Mouse (Mus musculus): ENCODE measurements around the gene Abcc4. TPM values are rescaled to one million over a fixed set of nuclear protein-coding genes. Genes with fewer than 3 reads are reported as not detected.

Abcc4 gene
- total and polyA plus RNA-seq, 2 experiments: 0.89 to 3.0 TPM

DNA sequence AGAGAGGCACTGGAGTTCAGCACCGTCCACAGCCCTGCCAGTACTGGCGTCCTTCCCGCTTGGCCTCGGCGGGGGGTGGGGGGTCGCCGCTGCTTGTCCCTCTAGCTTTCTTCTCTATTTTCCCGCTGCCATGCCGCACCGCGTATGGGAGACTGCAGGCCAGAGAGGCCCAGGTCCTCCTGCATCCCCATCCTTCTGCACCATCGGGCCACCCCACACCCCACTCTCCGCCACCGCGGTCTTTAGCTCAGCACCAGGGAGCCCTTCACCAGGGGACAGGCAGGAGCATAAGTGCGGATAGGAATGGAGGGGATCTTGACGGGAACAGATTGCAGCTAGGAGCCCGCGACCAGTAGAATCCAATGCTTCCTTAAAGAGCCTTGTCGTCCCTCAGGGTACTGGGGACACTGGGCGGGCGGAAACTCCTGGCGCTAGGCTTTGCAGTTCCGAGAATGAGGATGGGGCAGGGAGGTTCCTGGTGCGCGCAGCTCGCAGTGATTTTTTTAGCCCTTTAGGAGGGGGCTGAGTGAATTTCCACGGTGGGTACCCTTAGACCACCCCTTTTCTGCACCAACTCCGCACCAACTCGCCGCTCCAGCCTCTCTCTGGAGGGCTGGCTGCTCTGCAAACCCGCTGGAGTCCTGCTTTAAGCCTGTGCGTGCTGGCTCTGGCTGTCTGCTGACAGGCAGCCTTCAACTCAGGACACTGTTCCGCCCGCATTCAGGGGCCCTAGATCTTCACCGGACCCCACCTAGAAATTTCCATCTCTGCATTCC is 268.7 kb downstream of the Abcc4 start:
- TF ChIP-seq POLR2A (IDR thresholded peaks at IDR 0.05; ENCODE audit: extremely low read depth, insufficient read depth, low read length): no peak
- no peak for TF ChIP-seq CTCF (IDR thresholded peaks at IDR 0.05; ENCODE audit: low read depth, low read length)
- H3K9ac ChIP-seq (ENCODE audit: low read depth, low read length): no peak overlapping the region
- H3K4me3 ChIP-seq (ENCODE audit: insufficient read depth, low read depth, low read length): no peak overlapping the region

DNA sequence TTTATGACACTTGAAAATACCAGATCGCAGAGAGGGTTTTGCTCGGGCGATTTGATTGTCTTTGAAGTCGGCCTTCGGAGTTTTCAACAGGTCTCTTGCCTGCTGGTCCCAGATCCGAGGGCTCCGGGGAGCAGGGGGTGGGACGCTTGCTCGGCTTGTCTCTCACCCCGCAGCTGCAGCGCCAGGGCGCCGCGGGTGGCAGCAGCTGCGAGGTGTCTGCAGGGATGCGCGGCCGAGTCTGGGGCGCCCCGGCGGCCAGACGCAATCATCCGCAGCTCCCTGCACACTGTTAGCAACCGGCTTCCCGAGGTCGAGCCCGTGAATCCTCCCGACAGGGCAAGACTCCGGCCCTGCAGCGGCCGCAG is 269.2 kb downstream of the Abcc4 start:
- H3K27ac ChIP-seq (replicated peaks; ENCODE audit: insufficient read depth, low read depth, low read length): no peak overlapping the region
- no peak overlapping the region for H3K9ac ChIP-seq (ENCODE audit: low read depth, low read length)
- DNase-seq (ENCODE audit: extremely low read depth, low read depth, low spot score): no peak
- no peaks in the 10 kb centered on the region for H3K4me1 ChIP-seq (ENCODE audit: control insufficient read depth, insufficient read depth, low read length)
- no peak overlapping the region for H3K4me3 ChIP-seq (ENCODE audit: insufficient read depth, low read depth, low read length)
- WGBS: 2% methylated on average over 31 of the region's 31 CpGs
- TF ChIP-seq CTCF (IDR thresholded peaks at IDR 0.05; ENCODE audit: low read depth, low read length) (no peak), POLR2A (IDR thresholded peaks at IDR 0.05; ENCODE audit: extremely low read depth, insufficient read depth, low read length) (no peak)
- H3K36me3 ChIP-seq (ENCODE audit: control insufficient read depth, insufficient read depth, low read length): no peaks in the 10 kb centered on the region
- H3K79me2 ChIP-seq (ENCODE audit: control insufficient read depth, insufficient read depth, low read length): no peaks in the 10 kb centered on the region
- H3K27me3 ChIP-seq (ENCODE audit: control insufficient read depth, insufficient read depth, low read length): peaks cover 8% of the 10 kb centered on the region; the same call in 1 of the 2 replicates

More for the DNA sequence above, 268.7 kb downstream of the Abcc4 start:
- 4% methylated on average over 36 of the region's 36 CpGs for WGBS
- Histone ChIP-seq H3K27ac (replicated peaks; ENCODE audit: insufficient read depth, low read depth, low read length) (no peak overlapping the region), H3K4me1 (ENCODE audit: control insufficient read depth, insufficient read depth, low read length) (no peaks in the 10 kb centered on the region), H3K79me2 (ENCODE audit: control insufficient read depth, insufficient read depth, low read length) (no peaks in the 10 kb centered on the region), H3K36me3 (ENCODE audit: control insufficient read depth, insufficient read depth, low read length) (no peaks in the 10 kb centered on the region), H3K27me3 (ENCODE audit: control insufficient read depth, insufficient read depth, low read length) (peaks cover 8% of the 10 kb centered on the region; the same call in 1 of the 2 replicates)
- no peak for DNase-seq (ENCODE audit: extremely low read depth, low read depth, low spot score)

DNA sequence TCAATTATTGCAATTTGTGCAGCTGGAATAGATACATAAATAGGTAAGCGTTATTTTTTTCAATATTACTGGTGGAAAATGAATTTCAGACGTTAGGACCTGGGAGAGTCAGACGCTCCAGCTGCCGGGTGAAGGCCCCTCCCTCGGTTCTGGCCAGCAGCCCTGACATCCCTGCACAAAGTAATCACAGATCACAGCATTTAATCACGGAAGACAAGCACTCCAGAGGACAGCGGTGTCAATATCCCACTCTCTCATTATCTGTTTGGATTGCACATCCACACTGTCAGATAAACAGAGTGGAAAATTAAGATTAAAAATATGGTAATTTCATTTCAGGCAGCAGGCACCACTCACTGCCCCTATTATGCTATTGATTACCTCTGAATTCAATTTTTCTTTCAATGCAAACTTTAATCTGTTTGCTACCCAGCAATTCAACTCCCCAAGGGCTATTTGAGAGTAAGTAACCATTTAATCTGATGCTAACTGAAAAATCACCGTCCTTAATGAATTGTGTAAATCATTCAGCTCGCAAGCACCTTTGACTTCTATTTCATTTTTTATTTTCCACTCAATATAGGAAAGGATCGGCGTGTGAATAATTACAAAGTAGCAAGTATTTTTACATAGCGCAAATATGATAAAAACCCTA is 270.2 kb downstream of the Abcc4 start:
- Histone ChIP-seq H3K36me3 (ENCODE audit: control insufficient read depth, insufficient read depth, low read length) (no peaks in the 10 kb centered on the region), H3K4me3 (ENCODE audit: insufficient read depth, low read depth, low read length) (no peak overlapping the region), H3K9ac (ENCODE audit: low read depth, low read length) (no peak overlapping the region), H3K4me1 (ENCODE audit: control insufficient read depth, insufficient read depth, low read length) (no peaks in the 10 kb centered on the region), H3K79me2 (ENCODE audit: control insufficient read depth, insufficient read depth, low read length) (no peaks in the 10 kb centered on the region), H3K27me3 (ENCODE audit: control insufficient read depth, insufficient read depth, low read length) (peaks cover 8% of the 10 kb centered on the region; the same call in 1 of the 2 replicates), H3K27ac (replicated peaks; ENCODE audit: insufficient read depth, low read depth, low read length) (no peak overlapping the region)
- TF ChIP-seq POLR2A (IDR thresholded peaks at IDR 0.05; ENCODE audit: extremely low read depth, insufficient read depth, low read length) (no peak), CTCF (IDR thresholded peaks at IDR 0.05; ENCODE audit: low read depth, low read length) (no peak)
- 29% methylated on average over 12 of the region's 12 CpGs for WGBS
- DNase-seq (ENCODE audit: extremely low read depth, low read depth, low spot score): no peak

DNA sequence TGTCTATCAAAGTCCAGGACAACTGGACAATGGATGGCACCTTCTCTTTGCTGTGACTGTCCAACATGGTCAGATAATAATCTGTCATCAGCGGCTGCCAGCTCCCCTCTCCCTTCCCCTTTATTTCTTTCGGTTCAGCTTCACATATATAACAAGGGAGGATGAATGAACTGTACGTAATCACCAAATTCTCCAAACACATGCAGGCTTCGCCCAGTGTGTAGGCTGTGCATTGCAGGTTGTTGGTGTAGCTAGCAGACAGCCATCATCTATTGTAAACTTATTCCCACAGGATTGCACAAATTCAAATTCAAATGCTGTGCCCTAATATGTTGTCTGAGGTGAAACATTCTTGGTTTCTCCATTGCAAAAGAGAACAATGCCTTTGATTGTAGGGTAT is 271.2 kb downstream of the Abcc4 start:
- TF ChIP-seq POLR2A (IDR thresholded peaks at IDR 0.05; ENCODE audit: extremely low read depth, insufficient read depth, low read length) (no peak), CTCF (IDR thresholded peaks at IDR 0.05; ENCODE audit: low read depth, low read length) (no peak)
- no peak overlapping the region for H3K9ac ChIP-seq (ENCODE audit: low read depth, low read length)
- no peak overlapping the region for H3K4me3 ChIP-seq (ENCODE audit: insufficient read depth, low read depth, low read length)
- no peak overlapping the region for H3K27ac ChIP-seq (replicated peaks; ENCODE audit: insufficient read depth, low read depth, low read length)
- WGBS: 80% methylated on average over 4 of the region's 4 CpGs
- no peak for DNase-seq (ENCODE audit: extremely low read depth, low read depth, low spot score)
- no peaks in the 10 kb centered on the region for H3K4me1 ChIP-seq (ENCODE audit: control insufficient read depth, insufficient read depth, low read length)
- H3K36me3 ChIP-seq (ENCODE audit: control insufficient read depth, insufficient read depth, low read length): no peaks in the 10 kb centered on the region
- peaks cover 8% of the 10 kb centered on the region; the same call in 1 of the 2 replicates for H3K27me3 ChIP-seq (ENCODE audit: control insufficient read depth, insufficient read depth, low read length)
- H3K79me2 ChIP-seq (ENCODE audit: control insufficient read depth, insufficient read depth, low read length): no peaks in the 10 kb centered on the region

DNA sequence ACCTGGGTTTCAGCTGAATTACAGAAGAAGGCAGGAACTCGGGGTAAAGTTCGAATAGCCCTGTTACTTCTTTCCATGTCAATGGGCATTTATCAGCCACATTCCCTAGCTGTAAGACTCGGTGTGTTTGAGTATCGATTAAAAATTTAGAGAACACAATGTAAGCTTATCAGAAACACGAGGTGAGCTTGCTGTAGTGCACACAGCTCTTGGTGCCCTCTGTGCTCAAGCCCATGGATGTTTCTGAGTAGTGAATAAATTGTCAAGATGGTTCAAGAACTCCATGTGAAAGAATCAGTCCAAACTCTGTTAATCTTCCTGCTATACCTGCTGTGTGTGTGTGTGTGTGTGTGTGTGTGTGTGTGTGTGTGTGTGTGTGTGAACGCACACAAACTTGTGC is 272.2 kb downstream of the Abcc4 start:
- Histone ChIP-seq H3K36me3 (ENCODE audit: control insufficient read depth, insufficient read depth, low read length) (no peaks in the 10 kb centered on the region), H3K4me3 (ENCODE audit: insufficient read depth, low read depth, low read length) (no peak overlapping the region), H3K27ac (replicated peaks; ENCODE audit: insufficient read depth, low read depth, low read length) (no peak overlapping the region), H3K79me2 (ENCODE audit: control insufficient read depth, insufficient read depth, low read length) (no peaks in the 10 kb centered on the region), H3K9ac (ENCODE audit: low read depth, low read length) (no peak overlapping the region), H3K4me1 (ENCODE audit: control insufficient read depth, insufficient read depth, low read length) (no peaks in the 10 kb centered on the region), H3K27me3 (ENCODE audit: control insufficient read depth, insufficient read depth, low read length) (peaks cover 8% of the 10 kb centered on the region; the same call in 1 of the 2 replicates)
- 60% methylated on average over 6 of the region's 6 CpGs for WGBS
- no peak for TF ChIP-seq CTCF (IDR thresholded peaks at IDR 0.05; ENCODE audit: low read depth, low read length)
- DNase-seq (ENCODE audit: extremely low read depth, low read depth, low spot score): no peak

Other genes starting within 250 kb of the Abcc4 start
- gene Cldn10, start 81.7 kb upstream of the Abcc4 start, total RNA-seq (2014; rRNA removed): 0.09 and 0.13 TPM in 2 replicates
- gene Cldn10, start 81.7 kb upstream of the Abcc4 start, polyA plus RNA-seq (2012; rRNA removed): not detected in 2 replicates
- gene Dzip1, start 219.2 kb upstream of the Abcc4 start, total RNA-seq (2014; rRNA removed): 0.55 and 0.74 TPM in 2 replicates
- 0.23 and 0.44 TPM in 2 replicates for gene Dzip1, start 219.2 kb upstream of the Abcc4 start, polyA plus RNA-seq (2012; rRNA removed)
- 155 and 159 TPM in 2 replicates for gene Dnajc3, start 231.8 kb upstream of the Abcc4 start, total RNA-seq (2014; rRNA removed)
- 32.4 and 40.2 TPM in 2 replicates for gene Dnajc3, start 231.8 kb upstream of the Abcc4 start, polyA plus RNA-seq (2012; rRNA removed)

All from liver, adult 2 months (tissue).